Mouse (Mus musculus) hindbrain, embryonic 15.5 days (tissue): ENCODE data around the gene Olfr270. TPM values are rescaled to one million over a fixed set of nuclear protein-coding genes. Genes with fewer than 3 reads are reported as not detected.

Experiments
- ATAC-seq: fragments of 200-750 bp; cut with Nextera tagmentation; 2 replicates; pipeline ENCODE4 v1.8.0; 2017; ENCODE audit warnings: low read depth, moderate number of reproducible peaks, moderate TSS enrichment; ENCODE audit not compliant: low FRiP score
- H3K27ac ChIP-seq: fragments of 300-500 bp; sonication (generic); replicated peaks from 2 replicates; pipeline ENCODE4 v1.5.1; 2015; ENCODE audit warnings: mild to moderate bottlenecking, inconsistent platforms
- H3K27me3 ChIP-seq: fragments of 300-500 bp; sonication (generic); 2 replicates; pipeline ENCODE4 v1.6.1; 2015; ENCODE audit warnings: control low read depth, inconsistent platforms
- H3K36me3 ChIP-seq: fragments of 300-500 bp; sonication (generic); 2 replicates; pipeline ENCODE4 v1.6.1; 2015; ENCODE audit warnings: control low read depth, inconsistent platforms
- H3K4me1 ChIP-seq: fragments of 300-500 bp; sonication (generic); replicated peaks from 2 replicates; pipeline ENCODE4 v1.6.1; 2015; ENCODE audit warnings: control low read depth, inconsistent platforms
- H3K4me2 ChIP-seq: fragments of 300-500 bp; sonication (generic); 2 replicates; pipeline ENCODE4 v1.6.1; 2015; ENCODE audit warnings: moderate library complexity, mild to moderate bottlenecking, inconsistent platforms
- H3K4me3 ChIP-seq: fragments of 300-500 bp; sonication (generic); 2 replicates; pipeline ENCODE4 v1.5.1; 2015; ENCODE audit warnings: mild to moderate bottlenecking, inconsistent platforms
- H3K9ac ChIP-seq: fragments of 300-500 bp; sonication (generic); 2 replicates; pipeline ENCODE4 v1.6.1; 2015; ENCODE audit warnings: inconsistent platforms
- H3K9me3 ChIP-seq: fragments of 300-500 bp; sonication (generic); 2 replicates; pipeline ENCODE4 v1.6.1; 2016; ENCODE audit warnings: control low read depth, inconsistent platforms
- WGBS: fragments of 180-500 bp; shearing (Covaris S2); methylation state at CpG from one replicate; pipeline ENCODE4 v1.1.7; 2015; 5-methylcytosine and 5-hydroxymethylcytosine counted together
- polyA plus RNA-seq: library from polyadenylated mRNA; unstranded; fragments of >200 nt; fragmentation: Nextera tagmentation; extraction: Ambion mirVana; gene quantifications from 2 replicates; pipeline ENCODE4 v1.2.1, GENCODE M21; 2015

The Olfr270 gene
- polyA plus RNA-seq, 1 experiment from 2014 or later: not detected

DNA sequence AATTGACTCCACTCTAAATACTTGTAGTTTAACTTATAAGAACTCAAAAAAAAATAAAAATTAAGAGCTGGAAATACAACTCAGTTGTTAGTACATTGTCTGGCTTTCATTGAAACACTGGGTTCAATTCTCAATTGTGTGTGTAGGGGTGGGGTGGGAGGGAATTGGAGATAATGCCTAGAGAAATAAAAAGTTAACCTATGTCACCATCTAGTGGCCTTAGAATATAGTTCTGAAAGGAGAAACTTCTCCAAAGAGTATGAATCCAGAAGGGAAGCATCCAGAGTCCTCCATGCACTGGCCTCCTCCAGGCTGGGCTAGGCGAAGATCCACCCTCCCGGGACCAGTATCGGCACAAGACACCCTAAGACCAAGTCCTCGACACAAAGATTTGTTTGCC is 44.8 kb downstream of the Olfr270 start:
- no peak overlapping the region for H3K4me2 ChIP-seq
- WGBS: 63% methylated on average over 4 of the region's 4 CpGs
- no peak overlapping the region for H3K9ac ChIP-seq
- H3K36me3 ChIP-seq: no peaks in the 10 kb centered on the region; the same call in 1 of the 2 replicates
- H3K27me3 ChIP-seq: no peaks in the 10 kb centered on the region
- no peak overlapping the region for H3K27ac ChIP-seq
- ATAC-seq: no peak
- peaks cover 9% of the 10 kb centered on the region for H3K4me1 ChIP-seq
- no peak overlapping the region for H3K4me3 ChIP-seq
- H3K9me3 ChIP-seq: no peaks in the 10 kb centered on the region

DNA sequence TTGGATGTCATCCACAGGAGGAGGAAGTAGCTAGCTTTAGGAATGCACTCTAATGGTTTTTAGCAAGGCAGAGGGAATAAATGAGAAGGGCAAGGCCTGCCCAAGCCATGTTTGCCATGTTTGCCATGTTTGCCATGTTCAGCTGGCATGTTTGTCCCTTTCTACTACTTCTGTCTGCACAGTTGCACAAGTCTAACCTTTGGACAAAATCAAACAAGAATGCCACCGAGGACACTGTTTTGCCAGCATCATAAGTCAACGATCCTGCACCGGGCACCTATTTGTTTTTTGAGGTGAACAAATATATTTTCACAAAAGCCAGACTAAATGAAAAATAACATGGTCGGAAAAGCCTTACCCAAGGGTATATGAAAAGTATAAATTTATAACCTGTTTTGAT is 45.5 kb downstream of the Olfr270 start:
- Histone ChIP-seq H3K9ac (no peak overlapping the region), H3K27ac (no peak overlapping the region), H3K27me3 (no peaks in the 10 kb centered on the region), H3K4me1 (peaks cover 9% of the 10 kb centered on the region), H3K9me3 (no peaks in the 10 kb centered on the region), H3K4me3 (no peak overlapping the region), H3K36me3 (peaks cover under 1% of the 10 kb centered on the region), H3K4me2 (no peak overlapping the region)
- no peak for ATAC-seq
- 89% methylated on average over 4 of the region's 4 CpGs for WGBS

DNA sequence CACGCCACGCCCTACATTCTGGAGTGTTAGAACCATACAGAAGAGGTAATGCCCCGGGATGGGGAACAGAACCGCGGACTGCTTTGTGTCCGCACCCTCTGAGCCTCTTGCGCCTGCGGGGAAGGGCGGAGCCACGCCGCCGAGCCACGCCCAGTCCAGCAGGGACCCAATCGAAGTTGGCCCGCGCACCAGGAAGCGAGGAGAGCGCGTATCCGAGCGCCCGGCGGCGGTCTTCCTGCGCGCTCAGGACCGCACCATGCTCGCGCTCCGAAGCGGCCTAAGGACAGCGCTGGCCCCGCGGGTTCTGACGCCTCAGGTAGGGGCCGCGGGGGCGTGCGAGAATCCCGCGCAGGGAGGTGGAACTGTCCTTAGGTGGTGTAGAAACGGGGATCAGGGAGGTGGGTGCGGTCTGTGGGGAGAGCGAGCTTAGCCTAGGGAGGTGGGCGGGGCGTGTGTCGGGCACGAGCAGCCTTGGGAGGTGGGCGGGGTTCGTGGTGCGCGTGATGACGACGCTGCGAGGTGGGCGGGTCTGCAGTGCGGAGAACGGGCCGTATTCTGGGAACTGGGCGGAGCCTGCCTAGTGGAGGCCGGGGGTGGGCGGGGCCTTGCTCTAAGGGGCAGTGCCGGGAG is 47.5 kb downstream of the Olfr270 start, which contains the start of gene Nipsnap3b:
Gene Nipsnap3b, plus strand, starts transcription at position 149 of the 630 bp plus-strand sequence.
- H3K4me2 ChIP-seq: peak within 1 kb of the TSS; percentile 65
- H3K9me3 ChIP-seq: no peaks in the 10 kb centered on the region
- ATAC-seq: peak; percentile 95
- H3K27ac ChIP-seq: peak within 1 kb of the TSS; percentile 96
- H3K9ac ChIP-seq: peak within 1 kb of the TSS; percentile 83
- H3K4me3 ChIP-seq: peak within 1 kb of the TSS; percentile 96
- H3K4me1 ChIP-seq: peaks cover 9% of the 10 kb centered on the region
- H3K36me3 ChIP-seq: peaks cover 17% of the 10 kb centered on the region
- no peaks in the 10 kb centered on the region for H3K27me3 ChIP-seq
- WGBS: under 1% methylated on average over 63 of the region's 63 CpGs

DNA sequence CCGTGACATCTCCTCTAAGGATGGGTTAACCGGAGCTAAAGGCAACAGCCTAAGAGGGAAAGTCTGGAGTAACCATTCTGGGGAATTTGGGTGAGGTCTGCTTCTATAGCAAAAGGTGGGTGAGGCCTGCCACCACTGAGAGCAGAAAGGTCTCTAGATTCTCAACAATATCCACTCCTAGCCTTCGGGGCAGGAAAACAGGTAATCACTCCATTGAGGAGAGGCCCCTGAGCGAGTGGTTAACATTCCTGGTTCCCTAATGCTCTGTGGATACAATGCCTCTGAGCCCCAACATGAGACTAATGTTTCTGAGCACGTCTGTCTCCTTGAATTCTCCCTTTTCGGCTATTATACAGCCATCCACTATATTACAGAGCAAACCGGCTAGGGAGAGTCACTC is 50.1 kb downstream of the Olfr270 start:
- no peak overlapping the region for H3K4me2 ChIP-seq
- H3K27ac ChIP-seq: no peak overlapping the region
- H3K9ac ChIP-seq: no peak overlapping the region
- no peak overlapping the region for H3K4me3 ChIP-seq
- 95% methylated on average over 7 of the region's 7 CpGs for WGBS
- no peak for ATAC-seq
- no peaks in the 10 kb centered on the region for H3K27me3 ChIP-seq
- peaks cover 34% of the 10 kb centered on the region for H3K36me3 ChIP-seq
- no peaks in the 10 kb centered on the region for H3K9me3 ChIP-seq
- H3K4me1 ChIP-seq: peaks cover 9% of the 10 kb centered on the region

DNA sequence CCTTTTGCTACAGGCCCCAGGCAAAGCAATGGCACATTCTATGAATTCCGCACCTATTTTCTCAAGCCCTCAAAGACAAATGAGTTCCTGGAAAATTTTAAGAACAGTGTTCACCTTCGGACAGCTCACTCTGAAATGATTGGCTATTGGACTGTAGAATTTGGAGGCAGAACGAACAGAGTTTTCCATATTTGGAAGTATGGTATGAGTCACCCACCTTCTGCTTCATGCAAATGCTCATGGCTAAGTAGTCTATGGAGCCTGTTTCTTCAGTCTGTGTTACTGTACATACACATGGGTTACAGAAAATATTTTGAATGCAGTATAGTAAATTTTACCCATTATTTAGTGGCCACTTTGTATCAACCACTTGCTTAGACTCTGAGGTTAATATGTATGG is 50.7 kb downstream of the Olfr270 start:
- 98% methylated on average over 3 of the region's 3 CpGs for WGBS
- Histone ChIP-seq H3K9ac (no peak overlapping the region), H3K36me3 (peaks cover 39% of the 10 kb centered on the region)

DNA sequence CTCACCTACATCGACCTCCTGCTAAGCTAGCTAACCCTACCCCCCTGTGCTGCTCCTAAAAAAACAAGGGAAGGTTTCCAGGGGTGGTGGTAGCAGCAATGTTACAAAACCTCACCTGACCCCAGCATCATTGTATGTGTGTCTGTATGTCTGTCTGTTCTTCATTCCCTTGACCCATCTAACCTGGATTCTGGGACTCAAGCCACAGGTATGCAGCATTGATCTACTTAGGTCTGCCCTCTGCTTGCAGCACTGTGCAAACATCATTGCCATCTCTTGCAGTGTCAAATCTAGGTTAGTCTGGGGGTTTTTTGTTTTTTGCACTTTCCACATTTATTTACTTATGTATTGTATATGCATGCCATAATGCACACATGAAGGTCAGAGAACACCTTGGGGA is 54.0 kb downstream of the Olfr270 start:
- Histone ChIP-seq H3K4me3 (no peak overlapping the region), H3K36me3 (peaks cover 59% of the 10 kb centered on the region), H3K9me3 (no peaks in the 10 kb centered on the region), H3K4me1 (no peaks in the 10 kb centered on the region), H3K27me3 (no peaks in the 10 kb centered on the region), H3K9ac (no peak overlapping the region), H3K4me2 (no peak overlapping the region), H3K27ac (no peak overlapping the region)
- ATAC-seq: no peak
- 93% methylated on average over 1 of the region's 1 CpGs for WGBS

More for the DNA sequence above, 50.7 kb downstream of the Olfr270 start:
- no peaks in the 10 kb centered on the region for H3K9me3 ChIP-seq
- no peak overlapping the region for H3K4me2 ChIP-seq
- H3K27me3 ChIP-seq: no peaks in the 10 kb centered on the region
- H3K27ac ChIP-seq: no peak overlapping the region
- no peak overlapping the region for H3K4me3 ChIP-seq
- ATAC-seq: no peak
- H3K4me1 ChIP-seq: peaks cover 9% of the 10 kb centered on the region

Other genes starting within 250 kb of the Olfr270 start
- gene Olfr275, start 149.9 kb upstream of the Olfr270 start, polyA plus RNA-seq: not detected in 2 replicates
- not detected in 2 replicates for gene Olfr273, start 105.3 kb upstream of the Olfr270 start, polyA plus RNA-seq
- not detected in 2 replicates for gene Olfr272, start 45.4 kb upstream of the Olfr270 start, polyA plus RNA-seq
- gene Nipsnap3a, start 24.7 kb downstream of the Olfr270 start, polyA plus RNA-seq: not detected in 2 replicates
- gene Nipsnap3b, start 47.3 kb downstream of the Olfr270 start, polyA plus RNA-seq: 165 and 168 TPM in 2 replicates
- 10.1 and 11.1 TPM in 2 replicates for gene Abca1, start 195.3 kb downstream of the Olfr270 start, polyA plus RNA-seq